Mouse (Mus musculus) activated CD4-positive, CD25-positive, alpha-beta regulatory T cell, adult 4 months (primary cell): ENCODE results near the gene Smarcc1. TPM values are rescaled to one million over a fixed set of nuclear protein-coding genes. Genes with fewer than 3 reads are reported as not detected.

Source experiments
- ATAC-seq: one replicate; pipeline ENCODE4 v1.8.0; 2017
- polyA plus RNA-seq, 2 experiments: library from polyadenylated mRNA; unstranded; fragments of 100-300 nt; shearing (Covaris generic); gene quantifications; one replicate each; pipeline ENCODE4 v1.2.1; 2017

The Smarcc1 gene
- polyA plus RNA-seq, 2 experiments from 2014 or later: 30.7 to 34.5 TPM

- ATAC-seq: no peak
Measured at GRCm38 (mm10) chr9:110243221-110243833, 125.8 kb downstream of the Smarcc1 start, which contains the start of gene Cspg5. Gene Cspg5, plus strand, starts transcription at chr9:110243783.

- no peak for ATAC-seq
Measured at GRCm38 (mm10) chr9:110244567-110244888, 127.0 kb downstream of the Smarcc1 start.

- ATAC-seq: no peak
Measured at GRCm38 (mm10) chr9:110244889-110245589, 127.5 kb downstream of the Smarcc1 start.

- ATAC-seq: peak; percentile 32
Measured at GRCm38 (mm10) chr9:110245590-110246320, 128.2 kb downstream of the Smarcc1 start.

- no peak for ATAC-seq
Measured at GRCm38 (mm10) chr9:110246321-110246640, 128.8 kb downstream of the Smarcc1 start.

- no peak for ATAC-seq
Measured at GRCm38 (mm10) chr9:110247049-110247448, 129.5 kb downstream of the Smarcc1 start.

GRCm38 (mm10) chr9:110248861-110249260 is 131.4 kb downstream of the Smarcc1 start:
- no peak for ATAC-seq

GRCm38 (mm10) chr9:110249823-110250543 is 132.5 kb downstream of the Smarcc1 start:
- no peak for ATAC-seq

GRCm38 (mm10) chr9:110250776-110251175 is 133.3 kb downstream of the Smarcc1 start:
- no peak for ATAC-seq

- no peak for ATAC-seq
Measured at GRCm38 (mm10) chr9:110255407-110256019, 138.0 kb downstream of the Smarcc1 start.

- no peak for ATAC-seq
Measured at GRCm38 (mm10) chr9:110258646-110259045, 141.1 kb downstream of the Smarcc1 start.

- no peak for ATAC-seq
Measured at GRCm38 (mm10) chr9:110259118-110259517, 141.6 kb downstream of the Smarcc1 start.

GRCm38 (mm10) chr9:110263181-110263580 is 145.7 kb downstream of the Smarcc1 start:
- no peak for ATAC-seq

- ATAC-seq: no peak
Measured at GRCm38 (mm10) chr9:110264991-110265390, 147.5 kb downstream of the Smarcc1 start.

GRCm38 (mm10) chr9:110268416-110268815 is 150.9 kb downstream of the Smarcc1 start:
- ATAC-seq: no peak

GRCm38 (mm10) chr9:110272330-110272729 is 154.8 kb downstream of the Smarcc1 start:
- no peak for ATAC-seq

- no peak for ATAC-seq
Measured at GRCm38 (mm10) chr9:110273507-110273906, 156.0 kb downstream of the Smarcc1 start.

- ATAC-seq: no peak
Measured at GRCm38 (mm10) chr9:110275882-110276281, 158.4 kb downstream of the Smarcc1 start.

- no peak for ATAC-seq
Measured at GRCm38 (mm10) chr9:110277431-110277881, 159.9 kb downstream of the Smarcc1 start.

- no peak for ATAC-seq
Measured at GRCm38 (mm10) chr9:110284075-110284697, 166.7 kb downstream of the Smarcc1 start.

GRCm38 (mm10) chr9:110287321-110287924 is 169.9 kb downstream of the Smarcc1 start:
- ATAC-seq: no peak
